Mouse (Mus musculus): ENCODE data around the gene Zbed3.

The Zbed3 gene

DNA sequence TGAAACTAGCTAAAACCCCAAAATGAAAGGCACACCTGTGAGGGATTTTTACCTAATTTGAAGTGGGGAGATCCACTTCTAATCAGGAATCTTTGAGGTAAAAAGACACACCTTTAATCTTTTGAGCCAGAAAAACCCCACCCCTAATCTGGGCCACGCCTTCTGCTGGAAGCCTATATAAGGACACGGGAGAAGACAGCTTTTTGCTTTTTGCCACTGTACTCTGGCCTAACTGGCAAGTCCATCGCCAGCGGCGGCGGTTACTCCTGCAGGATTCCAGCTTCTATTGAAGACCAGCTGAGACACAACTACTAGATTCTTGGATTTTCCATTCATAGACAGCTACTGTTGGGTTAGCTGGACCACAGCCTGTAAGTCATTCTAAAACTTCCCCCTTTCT is at the start of gene Zbed3:
Gene Zbed3, plus strand, starts transcription at position 213 of the 400 bp plus-strand sequence.
- no peak for DNase-seq (ENCODE audit: low read depth, low spot score)

DNA sequence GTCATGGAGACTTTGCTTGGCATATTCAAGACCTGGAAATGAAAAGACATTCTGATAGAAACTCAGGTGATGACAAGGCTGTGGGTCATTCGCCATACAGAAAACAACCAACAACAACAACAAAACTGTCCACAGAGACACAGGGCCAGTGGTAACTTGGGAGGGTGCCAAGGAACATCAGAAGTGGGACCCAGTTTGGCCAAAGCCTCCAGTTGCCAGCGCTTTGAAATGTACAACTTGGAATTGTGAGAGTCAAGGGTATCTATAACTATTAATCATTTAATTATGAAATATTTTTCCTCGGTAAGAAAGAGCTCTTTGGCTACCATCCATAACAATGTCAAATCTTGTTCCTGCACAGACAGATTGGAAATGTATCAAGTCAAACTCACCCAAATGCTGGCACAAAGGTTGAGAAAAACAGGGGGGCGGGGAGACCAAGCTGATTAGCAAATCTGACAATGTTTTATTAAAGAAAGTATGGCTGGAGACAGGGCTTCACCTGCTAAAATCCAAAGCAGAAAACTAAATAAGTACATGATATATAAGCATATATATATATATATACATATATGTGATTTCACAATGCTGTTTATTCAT is 44.9 kb upstream of the Zbed3 start:
- no peak for DNase-seq (ENCODE audit: low read depth, low spot score)

DNA sequence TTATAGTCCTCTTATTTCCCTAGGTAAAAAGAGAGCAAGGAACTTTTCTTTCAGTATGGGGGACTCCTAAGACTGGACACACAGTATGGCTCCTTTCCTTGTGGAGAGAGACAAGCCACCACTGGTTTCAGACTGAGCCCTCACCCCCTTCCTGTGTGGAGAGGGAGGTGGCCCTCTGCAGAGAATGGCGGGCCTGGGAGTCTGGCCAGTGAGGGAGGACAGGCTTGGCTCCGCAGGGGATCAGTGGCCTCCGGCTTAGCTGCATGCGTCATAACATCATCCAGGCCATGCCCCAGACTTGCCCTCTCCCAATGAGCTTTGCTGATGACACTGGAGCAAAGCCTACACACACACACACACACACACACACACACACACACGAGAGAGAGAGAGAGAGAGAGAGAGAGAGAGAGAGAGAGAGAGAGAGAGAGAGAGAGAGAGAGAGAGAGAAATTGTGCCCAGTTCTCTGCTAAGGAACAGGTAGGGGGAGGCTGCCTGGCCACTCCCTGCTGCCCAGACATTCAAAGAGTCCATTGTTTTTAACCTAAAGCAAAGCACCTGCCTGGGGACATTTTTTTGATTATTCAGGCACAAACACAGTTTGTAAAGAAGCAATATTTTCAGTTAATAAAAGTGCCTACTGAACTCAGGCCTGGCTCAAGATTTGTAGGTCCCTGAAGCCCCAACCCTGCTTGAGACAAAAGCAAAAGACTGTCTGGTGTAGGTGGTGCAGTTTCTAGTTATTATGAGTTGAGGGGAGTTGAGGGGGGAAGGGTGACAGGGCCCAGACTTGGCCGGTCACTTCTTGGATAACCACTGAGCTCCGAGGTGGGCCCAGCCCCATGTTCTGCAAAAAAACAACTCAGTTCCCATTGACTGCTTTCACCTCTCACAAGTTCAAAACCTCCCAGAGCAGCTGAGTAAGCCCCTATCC is 41.4 kb upstream of the Zbed3 start:
- DNase-seq (ENCODE audit: low read depth, low spot score), result no peak

DNA sequence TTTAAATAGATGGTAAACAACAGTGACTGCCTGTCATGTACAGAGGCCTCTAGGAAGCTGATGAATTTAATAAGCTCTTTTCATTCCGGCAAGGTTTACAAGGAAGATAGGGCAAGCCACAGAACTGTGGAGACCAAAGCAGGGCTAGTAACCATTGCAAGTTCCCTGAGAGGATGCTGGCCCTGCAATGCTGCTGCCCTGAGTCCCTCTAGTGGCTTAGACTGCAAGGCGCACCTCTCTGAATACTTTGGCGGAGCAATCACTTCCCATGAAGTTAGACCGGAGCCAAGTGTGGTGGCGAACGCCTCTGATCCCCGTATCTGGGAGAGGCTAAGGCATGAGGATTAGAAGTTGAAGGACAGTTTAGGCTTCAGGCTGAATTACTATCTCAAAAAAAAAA is 36.4 kb upstream of the Zbed3 start:
- peak; percentile 69 for DNase-seq (ENCODE audit: low read depth, low spot score)

DNA sequence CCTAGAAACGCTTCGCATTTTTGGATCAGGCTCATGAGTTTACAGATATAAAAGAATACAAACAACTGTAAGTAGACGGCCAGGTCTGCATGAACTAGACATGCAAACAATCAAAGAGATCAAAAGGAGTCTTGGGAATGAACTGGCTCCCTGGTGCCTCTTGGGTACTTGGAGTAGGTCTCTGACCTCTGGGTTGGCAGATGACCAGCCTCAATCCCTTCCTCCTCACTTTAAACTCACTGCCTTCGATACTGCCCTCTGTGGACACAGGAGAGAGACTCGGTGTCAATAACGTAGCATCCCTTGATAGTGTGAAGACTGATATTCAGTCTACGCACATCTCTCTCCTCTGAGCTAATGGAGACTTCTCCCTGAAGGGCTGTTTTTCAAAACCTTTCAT is 35.4 kb upstream of the Zbed3 start:
- no peak for DNase-seq (ENCODE audit: low read depth, low spot score)

DNA sequence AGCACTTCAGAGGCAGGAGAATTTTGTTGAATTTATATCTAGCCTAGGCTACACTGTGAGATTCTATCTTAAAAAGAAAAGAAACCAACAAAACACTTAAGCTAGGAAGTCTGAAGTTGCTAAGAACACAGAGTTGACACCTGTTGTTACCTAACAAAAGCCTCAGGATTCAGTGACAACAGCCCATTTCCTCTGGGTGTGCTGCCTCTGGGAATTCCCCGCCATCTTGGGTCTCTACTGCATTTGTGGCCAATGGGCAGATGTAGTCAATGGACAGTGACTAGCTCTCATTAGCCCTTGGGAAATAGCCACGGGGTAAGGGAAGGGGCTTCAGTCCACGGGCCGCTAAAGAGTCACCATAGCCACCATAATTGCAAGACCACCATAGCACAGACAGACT is 31.4 kb upstream of the Zbed3 start:
- DNase-seq (ENCODE audit: low read depth, low spot score), result no peak

DNA sequence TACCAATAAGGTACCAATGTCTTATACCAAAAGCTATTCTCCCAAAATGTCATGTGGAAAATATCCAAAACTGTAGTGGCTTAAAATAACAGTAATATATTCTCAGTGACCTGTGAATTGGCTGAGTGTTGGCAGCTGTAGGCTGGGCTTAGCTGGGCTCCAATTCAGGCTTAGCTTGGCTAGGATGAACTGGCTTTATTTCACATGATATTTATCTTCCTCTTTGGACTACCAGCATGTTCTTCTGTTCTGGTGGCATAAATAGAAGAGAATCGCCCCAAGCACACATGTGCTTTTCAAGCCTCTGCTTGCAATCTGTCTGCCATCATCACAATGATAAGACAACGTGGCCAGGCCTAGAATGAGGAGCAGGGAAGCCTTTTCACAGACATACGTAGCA is 23.5 kb upstream of the Zbed3 start:
- no peak for DNase-seq (ENCODE audit: low read depth, low spot score)

DNA sequence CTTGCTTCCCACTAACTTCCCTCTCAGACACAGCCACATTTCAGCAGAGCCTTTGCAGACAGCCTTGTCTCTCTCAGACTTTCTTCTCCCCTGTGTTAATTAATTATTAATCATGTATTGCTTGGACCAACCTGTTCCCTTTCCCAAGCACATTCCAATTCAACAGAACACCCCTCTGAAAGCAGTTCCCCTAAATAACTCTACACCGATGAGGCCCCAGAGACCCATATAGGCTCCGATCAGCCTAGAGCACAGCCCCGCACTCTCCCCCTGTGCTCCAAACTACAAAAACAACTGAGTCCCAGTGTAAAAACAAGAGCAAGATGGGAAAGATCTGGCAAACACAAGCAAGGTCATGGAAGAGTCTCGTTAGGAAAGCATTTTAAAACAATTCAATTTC is 16.8 kb upstream of the Zbed3 start:
- no peak for DNase-seq (ENCODE audit: low read depth, low spot score)

DNA sequence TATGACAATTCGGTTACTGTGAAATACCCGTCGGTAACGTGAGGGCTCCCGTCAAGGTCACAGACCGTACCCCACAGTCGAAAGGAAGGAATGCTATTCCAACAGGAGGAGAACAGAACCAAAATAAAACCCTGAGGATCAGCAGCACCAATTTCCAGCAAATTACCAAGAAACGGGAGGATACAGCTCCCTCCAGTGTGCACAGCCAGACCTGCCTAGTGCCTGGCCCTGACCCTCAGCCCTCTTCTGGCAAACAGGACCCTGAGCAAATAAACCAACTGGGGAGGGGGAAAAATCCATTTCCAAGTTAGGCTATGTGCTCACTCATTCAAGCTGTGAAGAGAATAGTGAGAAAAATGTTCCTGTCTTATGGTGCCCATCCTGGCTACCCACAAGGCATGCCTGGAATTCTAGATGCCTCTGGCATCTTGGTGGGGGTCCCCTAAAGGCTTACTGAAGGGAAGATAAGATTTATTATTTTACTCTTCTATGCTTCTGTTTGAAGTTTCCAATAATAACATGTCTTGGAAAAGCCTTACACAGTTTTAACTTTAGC is 16.2 kb upstream of the Zbed3 start:
- no peak for DNase-seq (ENCODE audit: low read depth, low spot score)

DNA sequence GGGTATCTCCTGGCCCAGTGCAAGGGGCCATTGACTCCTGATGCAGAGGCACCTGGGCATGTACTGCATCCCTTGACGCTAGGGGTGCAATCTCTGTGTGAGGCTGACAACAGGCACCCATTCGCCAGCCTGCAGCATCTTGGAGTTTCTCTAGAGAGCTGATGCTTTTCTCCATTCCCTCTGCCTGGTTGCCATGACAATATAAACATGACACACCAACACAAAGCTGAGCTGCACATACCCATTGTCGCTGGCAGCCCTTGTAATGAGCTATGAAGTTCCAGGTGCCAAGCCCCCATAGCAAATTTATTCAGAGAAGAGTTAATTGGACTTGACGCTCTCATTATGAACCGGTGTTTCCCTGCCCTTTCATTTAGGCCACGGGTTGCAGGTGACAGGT is 11.4 kb upstream of the Zbed3 start:
- DNase-seq (ENCODE audit: low read depth, low spot score), result no peak

DNA sequence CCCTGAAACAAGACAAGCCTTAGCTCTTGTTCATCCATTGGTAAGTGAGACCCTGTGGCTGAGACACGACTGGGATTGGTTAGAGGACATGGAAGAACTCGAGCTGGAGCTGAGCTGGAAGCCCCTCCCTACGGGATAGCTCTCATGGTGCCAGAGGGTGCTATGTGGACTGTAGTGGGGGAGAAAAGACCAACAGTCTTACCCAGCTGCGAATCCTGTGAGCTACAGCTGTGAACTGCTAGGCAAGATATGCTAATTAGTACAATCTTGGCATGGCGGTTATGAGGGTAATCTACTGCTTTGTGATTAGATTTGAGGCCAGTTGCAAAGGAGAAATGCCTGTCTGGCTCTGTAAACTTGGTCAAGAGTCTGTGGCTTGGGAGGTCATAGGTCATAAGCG is 4.3 kb upstream of the Zbed3 start:
- no peak for DNase-seq (ENCODE audit: low read depth, low spot score)

DNA sequence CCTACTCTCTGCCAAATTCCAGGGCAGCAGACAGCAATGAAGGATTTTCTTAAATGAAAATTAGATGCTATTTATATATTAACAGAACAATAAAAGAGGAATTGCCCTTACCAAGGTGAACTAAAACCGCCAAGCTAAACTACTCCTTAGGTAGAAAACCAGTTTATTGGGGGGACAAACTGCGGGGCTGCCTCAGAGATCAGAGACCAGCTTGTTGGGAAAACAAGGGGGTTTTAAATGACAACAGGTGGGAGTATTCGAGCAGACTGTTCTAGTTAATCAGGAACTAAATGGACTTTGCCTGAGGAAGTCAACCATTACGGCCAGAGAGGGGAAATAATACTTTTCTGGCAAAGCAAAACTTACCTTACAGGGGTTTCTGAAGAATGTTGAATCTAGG is 3.0 kb upstream of the Zbed3 start:
- DNase-seq (ENCODE audit: low read depth, low spot score), result no peak

DNA sequence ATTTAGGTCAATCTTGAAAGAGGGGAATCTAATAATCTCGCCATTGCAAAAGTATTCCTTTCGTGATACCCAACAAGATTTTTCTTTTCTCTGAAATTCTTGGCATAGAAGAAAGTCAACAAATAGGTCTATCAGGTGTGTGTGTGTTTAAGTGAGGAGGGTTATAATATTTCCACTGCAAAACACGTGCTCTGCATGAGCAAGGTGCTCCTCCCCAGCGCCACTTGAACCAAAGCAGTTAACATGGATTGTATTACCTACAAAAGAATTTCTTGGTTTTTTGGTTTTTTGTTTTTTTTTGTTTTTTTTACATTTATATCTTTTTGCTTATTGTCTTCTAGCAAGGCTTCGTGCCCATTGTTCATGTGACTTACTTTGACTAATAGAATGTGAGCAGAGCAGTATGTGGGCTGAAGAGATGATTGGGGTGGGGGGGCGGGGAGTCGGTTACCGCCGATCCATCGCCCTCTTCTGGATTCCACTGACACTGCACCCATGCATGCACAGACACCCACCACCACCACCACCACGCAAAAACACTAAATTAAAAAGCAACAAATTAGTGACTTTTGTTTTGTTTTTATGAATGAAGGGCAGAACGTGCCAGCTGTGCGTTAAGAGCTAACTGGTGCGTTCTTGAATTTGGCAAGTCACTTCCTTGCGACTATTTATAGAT is 676 bp downstream of the Zbed3 start:
- peak; percentile 48 for DNase-seq (ENCODE audit: low read depth, low spot score)

DNA sequence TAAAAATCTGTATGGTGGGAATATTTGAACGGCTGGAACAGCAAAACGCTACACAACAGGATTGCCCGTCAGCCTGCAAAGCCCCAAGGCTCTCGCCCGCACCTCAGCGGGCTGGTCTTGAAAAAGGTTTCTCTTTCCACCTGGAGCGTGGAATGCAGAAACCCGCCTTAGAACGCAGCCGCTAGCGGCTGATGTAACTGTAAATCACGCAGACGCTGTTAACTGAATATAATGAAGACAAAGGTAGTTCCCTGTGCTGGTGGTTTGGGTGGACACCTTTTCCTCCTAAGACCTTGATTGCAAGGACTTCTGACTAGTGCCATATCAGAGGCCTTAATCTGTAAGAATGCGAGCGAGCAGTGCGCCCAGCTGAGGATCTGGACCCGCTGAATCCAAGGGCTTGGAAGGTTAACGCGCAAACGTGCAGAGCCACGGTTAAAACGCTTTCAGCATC is 1.2 kb downstream of the Zbed3 start:
- peak; percentile 34 for DNase-seq (ENCODE audit: low read depth, low spot score)

DNA sequence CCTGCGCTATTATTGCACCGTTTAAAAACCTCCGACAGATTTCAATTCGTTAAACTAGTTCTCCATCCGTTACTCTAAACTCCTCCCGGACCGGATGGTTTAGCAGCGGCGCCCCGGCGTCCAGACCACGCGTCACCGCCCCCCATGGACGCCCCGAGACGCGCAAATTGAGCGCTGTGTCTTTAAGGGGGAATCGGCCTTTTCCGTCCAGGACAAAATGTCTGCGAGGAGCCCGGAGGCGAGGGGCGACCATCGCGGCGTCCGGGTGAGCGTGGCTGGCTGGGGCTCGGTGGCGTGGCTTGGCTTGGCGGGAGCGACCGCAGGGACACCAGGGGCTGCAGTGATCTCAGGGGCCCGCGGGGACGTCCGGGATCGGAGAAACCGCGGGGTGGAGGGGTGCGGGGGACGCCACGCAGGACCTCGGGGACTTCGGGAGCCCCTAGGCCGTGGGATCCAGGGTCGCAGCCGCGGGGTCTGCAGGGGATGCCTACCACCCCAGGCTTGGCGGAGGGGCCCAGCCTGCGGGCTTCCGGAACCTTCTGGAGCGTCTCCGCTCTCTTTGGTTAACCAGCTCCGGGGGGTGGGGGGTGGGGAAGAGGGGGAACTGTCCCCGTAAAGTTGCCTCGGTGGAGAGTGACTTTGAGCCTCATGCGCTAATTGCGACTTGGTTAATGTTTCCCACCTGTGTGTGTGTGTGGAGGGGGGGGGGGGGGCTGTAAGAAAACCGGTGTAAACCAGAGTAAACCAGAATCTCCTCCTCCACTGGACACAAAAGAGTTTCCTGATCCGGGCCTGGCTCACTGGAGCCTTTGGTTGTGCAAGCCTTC is 1.9 kb downstream of the Zbed3 start:
- peak; percentile 46 for DNase-seq (ENCODE audit: low read depth, low spot score)

DNA sequence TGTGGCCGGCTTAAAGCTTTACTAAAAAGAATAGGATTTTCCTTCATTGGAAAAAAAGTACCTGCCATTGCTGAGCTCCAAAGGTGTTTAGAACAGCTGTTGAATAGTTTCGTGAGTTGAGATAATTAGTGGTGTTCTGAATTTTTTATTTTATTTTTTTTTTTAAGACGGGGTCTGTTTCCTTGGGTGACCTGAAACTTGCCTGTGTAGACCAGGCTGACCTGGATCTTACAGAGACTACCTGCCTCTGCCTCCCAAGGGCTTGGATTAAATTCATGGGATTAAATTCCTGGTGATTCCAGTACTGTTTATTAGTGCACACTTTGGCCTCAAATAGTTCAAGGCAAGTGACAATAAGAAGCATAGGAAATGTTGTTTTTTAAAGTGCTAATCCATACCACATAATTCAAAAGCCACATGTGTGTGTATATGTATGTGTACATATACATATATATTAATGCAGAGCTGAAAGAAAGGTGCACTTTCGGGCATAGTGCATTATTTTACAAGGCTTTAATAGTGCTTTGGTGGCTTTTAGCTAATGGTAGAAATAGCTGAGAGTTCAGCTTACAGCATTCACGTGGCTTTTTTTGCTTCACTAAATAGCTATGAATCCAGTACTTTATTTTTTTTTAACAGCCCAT is 2.6 kb downstream of the Zbed3 start:
- DNase-seq (ENCODE audit: low read depth, low spot score), result no peak

DNA sequence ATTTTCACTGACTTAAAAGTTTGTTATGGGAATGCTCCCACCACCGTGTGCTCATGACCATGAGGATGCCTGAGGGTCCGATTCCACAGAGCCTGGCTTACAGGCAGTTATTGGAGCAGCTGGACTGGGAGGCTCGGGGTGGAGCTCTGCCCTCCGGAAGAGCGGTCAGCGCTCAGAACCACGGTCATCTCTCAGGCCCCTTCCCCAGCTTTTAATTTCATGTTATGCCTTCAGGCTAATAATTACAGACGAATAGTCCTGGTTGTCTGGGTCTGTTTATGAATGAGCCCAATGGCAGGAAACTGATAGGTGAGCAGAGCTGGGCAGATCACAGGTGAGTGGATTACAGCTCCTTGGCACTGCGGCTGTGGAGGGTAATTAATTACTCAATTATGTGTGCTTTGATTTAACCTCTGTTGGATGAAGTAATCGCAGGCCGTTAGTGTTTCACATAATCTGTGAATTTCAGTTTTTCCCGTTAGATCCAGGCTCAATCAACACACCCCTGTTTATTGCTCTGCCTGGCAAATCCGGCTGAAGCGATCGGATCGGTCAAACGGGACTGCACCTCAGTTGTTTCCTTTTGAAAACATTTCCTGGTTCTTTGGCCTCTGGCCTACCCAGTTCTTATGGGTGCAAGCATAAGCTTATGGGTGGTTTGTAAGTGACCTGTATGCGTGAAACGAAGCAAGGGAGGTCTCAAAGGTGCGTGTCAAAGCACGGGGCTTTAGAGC is 3.4 kb downstream of the Zbed3 start:
- DNase-seq (ENCODE audit: low read depth, low spot score), result no peak

DNA sequence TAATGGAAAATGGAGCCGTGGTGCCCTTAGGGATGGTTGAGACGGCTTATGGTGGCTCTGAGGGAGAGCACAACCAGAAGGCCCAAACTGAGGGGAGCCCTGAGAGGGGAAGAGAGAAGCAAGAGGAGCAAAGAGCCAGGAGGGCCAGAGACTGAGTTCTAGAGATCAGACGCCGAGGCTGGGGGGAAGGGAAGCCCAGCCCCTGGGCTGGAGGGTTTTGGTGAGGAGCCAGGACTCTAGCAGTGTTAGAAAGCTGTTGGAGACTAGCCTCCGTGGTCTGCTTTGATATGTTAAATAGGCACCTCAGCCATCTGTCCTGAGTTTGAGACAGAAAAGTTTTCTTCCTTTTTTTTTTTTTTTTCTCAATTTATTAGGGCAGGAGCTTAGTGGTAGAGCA is 3.9 kb downstream of the Zbed3 start:
- DNase-seq (ENCODE audit: low read depth, low spot score), result no peak

DNA sequence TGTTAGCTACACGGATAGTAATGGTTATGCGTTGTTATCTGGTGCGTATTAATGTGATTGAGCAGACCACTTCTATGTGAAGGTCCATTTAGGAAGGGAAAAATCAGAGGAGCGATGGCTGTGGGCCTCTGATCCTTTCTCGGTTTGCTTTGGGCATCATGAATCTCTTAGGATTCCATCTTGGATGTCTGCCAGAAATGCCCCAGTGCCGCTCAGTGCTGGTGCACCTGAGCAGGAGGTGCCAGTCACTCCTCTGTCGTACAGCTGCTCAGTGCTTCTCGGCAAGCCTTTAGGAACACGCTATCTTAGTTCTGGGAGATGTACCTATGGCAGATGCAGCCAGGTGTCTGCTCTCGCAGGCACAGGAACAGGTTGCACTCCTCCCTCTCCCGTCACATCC is 5.4 kb downstream of the Zbed3 start:
- DNase-seq (ENCODE audit: low read depth, low spot score), result no peak

DNA sequence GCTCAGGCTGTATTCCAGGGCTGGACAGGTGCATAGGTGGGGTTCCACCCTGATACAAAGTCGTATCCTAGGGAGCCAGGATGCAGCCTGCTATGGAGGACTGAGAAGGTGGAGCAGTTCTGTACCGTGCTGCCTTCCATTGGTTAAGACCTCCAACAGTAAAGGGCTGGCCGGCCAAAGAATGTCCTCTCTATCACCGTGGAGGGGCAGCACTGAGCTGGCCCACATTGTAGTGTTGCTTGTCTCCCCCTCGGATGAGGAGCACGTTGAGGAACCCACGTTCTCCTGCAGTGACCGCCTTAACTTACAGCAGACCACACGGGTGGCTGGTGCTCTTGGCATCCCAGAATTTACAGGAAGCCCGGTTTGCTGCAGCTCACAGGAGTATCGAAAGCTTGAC is 7.1 kb downstream of the Zbed3 start:
- DNase-seq (ENCODE audit: low read depth, low spot score), result no peak
